Mouse (Mus musculus): ENCODE results near the gene 2610301B20Rik. TPM values are rescaled to one million over a fixed set of nuclear protein-coding genes. Genes with fewer than 3 reads are reported as not detected.

The 2610301B20Rik gene
- polyA plus RNA-seq (2012): 19.7 and 21.6 TPM in 2 replicates

GRCm38 (mm10) chr4:10873920-10874665, at the start of gene 2610301B20Rik:
Gene 2610301B20Rik (plus strand): TSS chr4:10874498.
- no peak for TF ChIP-seq GATA1 (IDR thresholded peaks at IDR 0.05; ENCODE audit: low read length)

DNA sequence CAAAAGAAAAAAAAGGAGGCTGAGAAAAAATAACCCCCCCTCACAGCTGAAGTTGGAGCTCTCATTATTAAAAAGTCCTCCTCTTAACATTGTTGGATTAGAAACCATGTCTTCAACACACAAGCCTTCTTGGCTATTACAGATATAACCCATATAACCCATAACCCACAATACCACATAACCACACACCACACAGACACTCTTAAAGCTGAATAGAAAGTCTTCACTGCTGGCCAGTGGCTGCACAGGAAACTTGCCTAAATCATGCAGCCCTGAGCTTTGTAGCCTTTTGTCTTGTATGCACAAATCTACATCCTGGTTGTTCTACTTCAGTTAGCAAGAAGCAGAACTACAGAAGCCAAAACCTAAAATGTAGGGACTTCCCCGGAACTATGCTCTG, 41.0 kb upstream of the 2610301B20Rik start:
- TF ChIP-seq GATA1 (IDR thresholded peaks at IDR 0.05; ENCODE audit: low read length): no peak

DNA sequence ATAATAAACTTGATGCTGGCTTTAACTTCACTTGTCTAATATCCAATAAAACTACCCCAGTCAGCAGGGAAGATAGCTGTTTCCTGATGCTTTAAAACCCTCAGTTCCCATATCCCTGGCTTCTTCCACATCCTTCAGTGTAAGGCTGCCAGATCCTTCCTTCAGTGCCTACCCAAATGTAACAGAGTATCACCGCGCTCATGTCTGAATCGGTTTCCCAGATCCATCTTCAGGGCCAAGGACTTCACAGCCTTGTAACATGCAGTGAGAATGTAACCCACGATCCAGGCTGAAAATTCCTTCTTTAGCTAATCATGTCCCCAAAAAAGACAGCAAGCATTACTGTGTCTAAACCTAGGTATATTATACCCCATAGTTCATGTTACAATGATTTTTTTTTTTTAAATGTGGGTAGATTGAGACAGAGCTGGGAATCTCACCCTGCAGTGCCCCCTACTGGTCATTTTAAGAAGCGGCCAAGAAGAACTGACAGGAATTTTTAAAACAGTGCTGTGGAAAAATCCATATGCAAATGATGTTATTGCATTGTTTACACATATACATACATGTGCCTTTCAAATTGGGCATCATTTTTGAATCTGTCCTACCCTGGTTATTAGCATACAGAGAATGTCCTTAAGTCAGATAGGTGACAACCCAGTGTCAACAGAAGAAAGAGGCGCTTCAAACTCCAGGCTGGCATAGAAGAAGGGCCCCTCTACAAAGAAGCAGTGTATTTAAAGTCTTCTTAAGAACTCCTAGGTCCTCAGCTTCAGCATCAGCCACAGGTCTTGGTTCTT, 38.8 kb upstream of the 2610301B20Rik start:
- TF ChIP-seq GATA1 (IDR thresholded peaks at IDR 0.05; ENCODE audit: low read length): no peak

GRCm38 (mm10) chr4:10845848-10846247, 28.4 kb upstream of the 2610301B20Rik start:
- TF ChIP-seq GATA1 (IDR thresholded peaks at IDR 0.05; ENCODE audit: low read length): no peak

GRCm38 (mm10) chr4:10849812-10850211, 24.5 kb upstream of the 2610301B20Rik start:
- TF ChIP-seq GATA1 (IDR thresholded peaks at IDR 0.05; ENCODE audit: low read length): no peak

- no peak for TF ChIP-seq GATA1 (IDR thresholded peaks at IDR 0.05; ENCODE audit: low read length)
Measured at GRCm38 (mm10) chr4:10851013-10851412, 23.3 kb upstream of the 2610301B20Rik start.

- no peak for TF ChIP-seq GATA1 (IDR thresholded peaks at IDR 0.05; ENCODE audit: low read length)
Measured at GRCm38 (mm10) chr4:10859174-10859573, 15.1 kb upstream of the 2610301B20Rik start.

DNA sequence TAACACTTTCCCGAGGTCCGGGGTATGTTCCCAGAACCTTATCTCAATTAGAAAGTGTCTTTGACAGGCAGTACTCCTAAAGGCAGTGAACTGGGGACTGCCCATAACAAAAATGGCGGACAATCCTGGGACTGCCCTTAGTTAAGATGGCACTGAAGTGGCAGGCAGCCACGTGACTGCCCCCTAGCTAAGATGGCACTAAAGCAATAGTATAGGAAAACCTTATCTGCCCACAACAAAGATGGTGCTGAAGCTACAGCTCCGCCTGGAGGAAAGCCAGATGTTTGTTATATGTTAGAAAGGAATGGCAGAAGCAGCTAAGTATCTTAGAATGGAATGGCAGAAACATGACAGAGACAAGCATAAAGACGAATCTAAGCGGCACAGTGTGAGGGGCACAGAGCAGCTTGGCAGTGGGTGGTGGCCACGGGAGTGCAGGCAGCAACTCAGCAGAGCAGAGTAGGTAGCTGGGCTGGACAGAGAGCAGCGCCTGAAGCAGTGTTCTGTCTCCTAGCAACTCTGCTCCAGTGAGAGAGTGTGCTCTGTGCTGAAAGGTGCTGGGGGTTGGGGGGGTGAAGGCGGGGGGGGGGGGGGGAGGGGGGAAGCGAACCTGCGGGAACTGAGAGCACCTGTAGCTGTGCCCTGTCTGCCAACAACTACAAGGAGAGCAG, 14.3 kb upstream of the 2610301B20Rik start:
- no peak for TF ChIP-seq GATA1 (IDR thresholded peaks at IDR 0.05; ENCODE audit: low read length)

DNA sequence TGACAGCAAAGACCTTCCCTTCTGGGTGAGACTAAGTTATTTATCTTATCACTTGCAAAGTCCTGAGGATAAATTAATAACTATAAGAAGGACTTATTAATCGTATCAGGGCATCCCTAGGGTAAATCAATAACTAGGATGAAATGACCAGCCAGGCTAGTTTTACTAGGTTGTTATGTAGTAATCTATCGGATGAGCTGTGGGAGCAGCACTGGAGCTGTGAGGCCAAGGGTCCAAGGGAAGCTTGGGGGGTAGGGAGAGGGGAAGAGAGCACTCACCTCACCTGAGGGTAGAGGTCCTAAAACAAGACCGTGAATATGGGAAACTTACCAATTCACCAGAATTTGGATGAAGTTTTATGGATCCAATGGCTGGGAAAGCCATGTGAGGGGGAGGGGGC, 13.5 kb upstream of the 2610301B20Rik start:
- TF ChIP-seq GATA1 (IDR thresholded peaks at IDR 0.05; ENCODE audit: low read length): no peak

- no peak for TF ChIP-seq GATA1 (IDR thresholded peaks at IDR 0.05; ENCODE audit: low read length)
Measured at GRCm38 (mm10) chr4:10872231-10872630, 2.1 kb upstream of the 2610301B20Rik start.

DNA sequence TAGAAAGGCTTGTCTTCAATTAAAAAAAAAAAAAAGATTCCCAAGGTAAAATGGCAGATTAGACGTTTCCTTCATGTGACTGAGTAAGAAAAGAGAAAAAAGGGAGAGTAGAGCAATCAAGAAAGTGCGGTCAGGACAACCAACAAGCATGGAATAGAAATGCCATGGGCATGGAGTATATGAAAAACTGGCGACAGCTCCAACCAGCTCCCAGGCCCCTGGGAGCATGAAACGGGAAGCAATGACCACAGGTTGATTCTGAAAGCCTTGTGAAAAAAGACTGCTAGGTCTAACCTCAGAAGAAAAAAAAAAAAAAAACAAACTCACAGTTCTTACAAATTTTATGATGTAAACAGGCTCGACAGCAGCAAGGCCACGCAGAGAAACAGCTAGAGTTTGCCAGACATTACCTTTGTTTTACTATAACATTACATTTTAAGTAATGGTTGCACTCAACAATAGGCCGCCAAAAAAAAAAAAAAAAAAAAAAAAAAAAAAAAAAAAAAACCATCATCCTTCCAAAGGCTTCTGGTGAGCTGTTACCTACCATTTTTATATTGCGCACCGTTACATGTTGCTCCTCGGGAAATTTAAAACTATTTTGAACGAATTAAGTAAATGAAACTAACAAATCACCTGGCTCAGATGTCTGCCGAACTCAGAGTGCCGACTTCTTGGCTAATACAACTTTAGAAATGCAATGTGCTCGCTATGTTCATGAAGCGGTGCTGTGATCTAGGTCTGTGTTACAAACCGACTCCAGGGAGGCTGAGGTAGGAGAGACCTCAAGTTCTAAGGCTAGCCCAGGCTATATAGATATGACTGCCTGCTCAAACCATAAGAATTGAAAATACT, 1.4 kb upstream of the 2610301B20Rik start:
- TF ChIP-seq GATA1 (IDR thresholded peaks at IDR 0.05; ENCODE audit: low read length): no peak

- TF ChIP-seq GATA1 (IDR thresholded peaks at IDR 0.05; ENCODE audit: low read length): no peak
Measured at GRCm38 (mm10) chr4:10873549-10873919, 764 bp upstream of the 2610301B20Rik start.

GRCm38 (mm10) chr4:10874718-10875121, 422 bp downstream of the 2610301B20Rik start:
- TF ChIP-seq GATA1 (IDR thresholded peaks at IDR 0.05; ENCODE audit: low read length): no peak

DNA sequence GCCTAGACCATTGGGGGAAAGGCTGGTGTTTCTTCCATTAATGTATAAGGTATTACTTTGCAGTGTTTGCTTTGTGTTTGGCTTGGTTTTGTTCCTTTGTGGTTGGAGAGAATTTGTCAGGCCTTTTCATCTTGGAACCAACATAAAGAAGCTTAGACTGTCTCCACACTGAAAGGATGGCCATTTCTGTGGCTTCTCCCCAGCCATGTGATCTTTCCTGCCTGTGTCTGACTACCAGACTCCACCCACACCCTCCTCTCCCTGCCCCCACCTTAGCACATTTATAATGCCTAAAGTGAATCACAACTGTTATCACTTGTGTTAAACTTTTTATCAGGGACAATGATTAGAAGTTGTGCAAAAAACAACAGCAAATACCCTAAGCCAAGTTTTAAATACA, 1.1 kb downstream of the 2610301B20Rik start:
- no peak for TF ChIP-seq GATA1 (IDR thresholded peaks at IDR 0.05; ENCODE audit: low read length)

DNA sequence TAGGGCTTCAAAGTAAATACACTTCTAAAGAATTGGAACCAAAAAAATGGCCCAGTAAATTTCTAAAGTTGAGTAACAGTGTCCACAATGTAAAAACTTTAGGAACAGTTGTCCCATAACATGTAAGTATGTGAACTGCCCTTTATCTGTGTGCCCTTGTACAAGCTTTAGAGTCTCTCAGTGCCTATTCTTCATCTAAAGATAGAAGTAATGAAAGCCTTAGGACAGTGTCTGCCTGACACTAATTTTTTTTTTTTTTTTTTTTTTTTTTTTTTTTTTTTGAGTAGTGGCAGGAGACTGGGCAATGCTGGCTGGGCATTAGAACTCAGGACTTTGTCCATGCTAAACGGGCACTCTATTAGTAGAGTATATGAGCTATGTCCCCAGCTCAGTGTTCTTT, 2.8 kb downstream of the 2610301B20Rik start:
- no peak for TF ChIP-seq GATA1 (IDR thresholded peaks at IDR 0.05; ENCODE audit: low read length)
